Mouse (Mus musculus) lung, embryonic 14.5 days (tissue): ENCODE results near the gene Crybg1. TPM values are rescaled to one million over a fixed set of nuclear protein-coding genes. Genes with fewer than 3 reads are reported as not detected.
A peak's percentile ranks its signal among the peaks of the same experiment; 100 is the strongest.

Source experiments
- ATAC-seq: fragments of 200-750 bp; cut with Nextera tagmentation; 2 replicates; pipeline ENCODE4 v1.8.0; 2017; ENCODE audit warnings: mild to moderate bottlenecking, moderate TSS enrichment, moderate library complexity; ENCODE audit not compliant: insufficient read depth
- DNase-seq: peaks from one replicate; pipeline ENCODE4 v3.0.0-alpha.2; 2015
- H3K27ac ChIP-seq: fragments of 300-500 bp; sonication (generic); 2 replicates; pipeline ENCODE4 v1.5.1; 2014; ENCODE audit warnings: low read depth, mild to moderate bottlenecking, moderate library complexity
- H3K27me3 ChIP-seq: fragments of 300-500 bp; sonication (generic); 2 replicates; pipeline ENCODE4 v1.6.1; 2014; ENCODE audit warnings: low read length, control low read depth; ENCODE audit not compliant: insufficient read depth
- H3K36me3 ChIP-seq: fragments of 300-500 bp; sonication (generic); 2 replicates; pipeline ENCODE4 v1.6.1; 2014; ENCODE audit warnings: control low read depth; ENCODE audit not compliant: insufficient read depth
- H3K4me1 ChIP-seq: fragments of 300-500 bp; sonication (generic); 2 replicates; pipeline ENCODE4 v1.6.1; 2014; ENCODE audit warnings: antibody characterized with exemption, control low read depth; ENCODE audit not compliant: insufficient read depth
- H3K4me2 ChIP-seq: fragments of 300-500 bp; sonication (generic); 2 replicates; pipeline ENCODE4 v1.6.1; 2014; ENCODE audit warnings: mild to moderate bottlenecking
- H3K4me3 ChIP-seq: fragments of 300-500 bp; sonication (generic); 2 replicates; pipeline ENCODE4 v1.5.1; 2014; ENCODE audit warnings: low read depth, low read length
- H3K9ac ChIP-seq: fragments of 300-500 bp; sonication (generic); 2 replicates; pipeline ENCODE4 v1.6.1; 2014
- H3K9me3 ChIP-seq: fragments of 300-500 bp; sonication (generic); 2 replicates; pipeline ENCODE4 v1.6.1; 2016; ENCODE audit warnings: low read depth, low read length, control low read depth
- CTCF ChIP-seq: IDR thresholded peaks from 2 replicates; pipeline ENCODE4 v1.5.1; 2016; ENCODE audit warnings: antibody characterized with exemption, low read depth
- WGBS: fragments of 180-500 bp; shearing (Covaris S2); extraction: QIAGEN DNeasy Blood & Tissue Kit; methylation state at CpG from one replicate; pipeline ENCODE4 v1.1.7; 2014; 5-methylcytosine and 5-hydroxymethylcytosine counted together
- polyA plus RNA-seq: library from polyadenylated mRNA; unstranded; fragments of >200 nt; fragmentation: Nextera tagmentation; extraction: Ambion mirVana; gene quantifications from 2 replicates; pipeline ENCODE4 v1.2.1, GENCODE M21; 2014

The Crybg1 gene
- polyA plus RNA-seq, 1 experiment from 2014 or later: 0.22 TPM

DNA sequence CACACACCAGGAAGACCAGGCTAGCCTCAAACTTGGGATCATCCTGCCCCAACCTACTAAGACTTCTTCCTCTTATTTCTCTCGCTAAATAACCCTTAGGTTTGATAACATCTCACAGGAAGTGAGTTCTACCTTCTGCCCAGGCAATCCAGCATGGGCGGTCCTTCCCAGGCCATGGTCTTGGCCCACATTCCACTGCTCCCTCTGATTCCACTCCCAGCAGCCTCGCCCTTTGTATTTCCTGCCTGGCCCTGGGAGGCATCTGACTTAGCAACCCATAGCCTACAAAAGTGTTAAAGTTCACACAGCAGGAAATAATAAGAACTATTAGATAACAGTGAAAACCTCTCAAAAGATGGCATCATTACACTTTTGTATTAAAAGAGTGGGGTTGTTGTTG lies 171.3 kb downstream of the Crybg1 start:
- Histone ChIP-seq H3K27ac (no peak overlapping the region), H3K4me2 (no peak overlapping the region), H3K9me3 (no peaks in the 10 kb centered on the region), H3K36me3 (no peaks in the 10 kb centered on the region), H3K4me1 (no peaks in the 10 kb centered on the region), H3K4me3 (no peak overlapping the region), H3K27me3 (no peaks in the 10 kb centered on the region), H3K9ac (no peak overlapping the region)
- no peak for ATAC-seq
- 51% methylated on average over 3 of the region's 3 CpGs for WGBS
- no peak for DNase-seq
- TF ChIP-seq CTCF: no peak

DNA sequence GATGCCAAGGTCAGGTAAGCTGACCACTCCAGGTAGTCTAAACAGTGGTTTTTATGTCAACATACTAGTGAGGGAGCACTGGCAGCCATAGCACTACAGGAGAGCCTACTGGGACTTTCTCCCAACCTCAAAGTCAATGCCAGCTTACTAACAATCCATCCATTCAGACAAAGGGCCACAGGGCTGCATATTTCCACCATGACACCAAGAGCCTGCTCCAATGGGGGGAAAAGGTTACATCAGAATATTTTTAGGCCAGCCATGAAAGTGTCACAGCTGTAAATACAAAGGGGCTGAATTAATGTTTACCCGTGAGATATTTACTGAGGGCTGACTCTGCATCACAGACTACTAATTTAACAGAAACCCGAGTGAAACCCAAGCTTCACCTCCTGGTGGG lies 175.4 kb downstream of the Crybg1 start:
- no peak for ATAC-seq
- 54% methylated on average over 2 of the region's 2 CpGs for WGBS

DNA sequence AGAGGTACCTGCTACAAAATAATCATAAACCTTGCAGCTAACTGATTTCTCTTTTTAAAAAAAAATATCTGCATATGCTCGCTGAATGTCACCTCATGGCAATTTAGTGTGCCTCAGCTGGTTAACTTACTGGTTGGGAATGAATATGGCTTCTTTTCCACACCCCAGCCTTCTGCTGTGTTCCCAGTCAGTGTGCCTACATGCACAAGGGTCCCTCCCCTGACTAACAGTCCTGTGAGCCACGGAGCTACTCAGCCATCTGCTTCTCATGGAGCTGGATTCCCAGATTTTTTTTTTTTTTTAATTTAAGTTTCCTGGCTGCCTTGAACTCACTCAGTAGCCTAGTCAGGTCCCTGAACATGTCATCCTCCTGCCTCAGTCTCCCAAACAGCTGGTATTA lies 183.7 kb downstream of the Crybg1 start:
- TF ChIP-seq CTCF: no peak
- no peaks in the 10 kb centered on the region for H3K36me3 ChIP-seq
- 54% methylated on average over 2 of the region's 2 CpGs for WGBS
- H3K4me1 ChIP-seq: no peaks in the 10 kb centered on the region
- H3K4me3 ChIP-seq: no peak overlapping the region
- H3K9me3 ChIP-seq: no peaks in the 10 kb centered on the region
- H3K9ac ChIP-seq: no peak overlapping the region
- no peak for DNase-seq
- ATAC-seq: no peak
- no peaks in the 10 kb centered on the region for H3K27me3 ChIP-seq
- no peak overlapping the region for H3K27ac ChIP-seq
- H3K4me2 ChIP-seq: no peak overlapping the region

More for the DNA sequence above, 175.4 kb downstream of the Crybg1 start:
- Histone ChIP-seq H3K4me3 (no peak overlapping the region), H3K9me3 (no peaks in the 10 kb centered on the region), H3K4me2 (no peak overlapping the region), H3K36me3 (no peaks in the 10 kb centered on the region), H3K9ac (no peak overlapping the region), H3K4me1 (no peaks in the 10 kb centered on the region), H3K27me3 (no peaks in the 10 kb centered on the region), H3K27ac (no peak overlapping the region)
- TF ChIP-seq CTCF: no peak
- no peak for DNase-seq

GRCm38 (mm10) chr10:43953942-43954341 lies 194.7 kb downstream of the Crybg1 start:
- no peak overlapping the region for H3K4me3 ChIP-seq
- TF ChIP-seq CTCF: peak; percentile 94
- ATAC-seq: peak; percentile 56; the same call in 1 of the 2 replicates

GRCm38 (mm10) chr10:43945435-43945834 lies 203.2 kb downstream of the Crybg1 start:
- no peaks in the 10 kb centered on the region for H3K27me3 ChIP-seq
- no peak overlapping the region for H3K4me2 ChIP-seq
- H3K9ac ChIP-seq: no peak overlapping the region
- WGBS: 67% methylated on average over 4 of the region's 4 CpGs
- H3K27ac ChIP-seq: no peak overlapping the region
- ATAC-seq: no peak
- no peaks in the 10 kb centered on the region for H3K4me1 ChIP-seq
- TF ChIP-seq CTCF: no peak
- no peaks in the 10 kb centered on the region for H3K9me3 ChIP-seq
- H3K36me3 ChIP-seq: no peaks in the 10 kb centered on the region
- DNase-seq: no peak
- H3K4me3 ChIP-seq: no peak overlapping the region

More at GRCm38 (mm10) chr10:43953942-43954341, 194.7 kb downstream of the Crybg1 start:
- Histone ChIP-seq H3K27ac (no peak overlapping the region), H3K27me3 (no peaks in the 10 kb centered on the region), H3K4me1 (no peaks in the 10 kb centered on the region), H3K9me3 (no peaks in the 10 kb centered on the region), H3K36me3 (no peaks in the 10 kb centered on the region), H3K9ac (no peak overlapping the region), H3K4me2 (no peak overlapping the region)
- peak; percentile 91 for DNase-seq

DNA sequence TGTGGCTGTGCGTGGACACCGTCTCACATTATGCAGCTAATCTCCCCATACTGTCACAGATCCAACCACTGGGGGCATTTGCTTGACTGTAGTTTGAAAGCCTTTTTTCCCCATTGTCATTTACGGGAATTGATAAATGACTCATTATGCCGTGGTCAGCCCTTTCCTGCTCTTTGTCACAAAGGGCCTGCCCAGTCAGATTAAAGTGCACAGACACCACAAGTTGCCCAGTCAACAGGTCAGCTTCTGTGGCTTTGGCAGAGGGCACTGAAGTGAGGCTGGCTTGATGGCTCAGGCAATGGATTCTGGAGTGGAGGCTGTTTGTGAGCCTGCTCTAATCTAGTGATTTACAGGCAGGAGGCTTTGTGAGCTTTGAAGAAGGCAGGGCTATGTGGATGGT lies 204.9 kb downstream of the Crybg1 start:
- 57% methylated on average over 4 of the region's 4 CpGs for WGBS
- Histone ChIP-seq H3K27ac (no peak overlapping the region), H3K9ac (no peak overlapping the region), H3K4me1 (no peaks in the 10 kb centered on the region), H3K9me3 (no peaks in the 10 kb centered on the region), H3K4me2 (no peak overlapping the region), H3K4me3 (no peak overlapping the region), H3K36me3 (0 out of 2 replicates have a peak, but pooled peaks cover 7% of the 10 kb centered on the region), H3K27me3 (no peaks in the 10 kb centered on the region)
- ATAC-seq (no peak), DNase-seq (peak; percentile 9)
- TF ChIP-seq CTCF: no peak

DNA sequence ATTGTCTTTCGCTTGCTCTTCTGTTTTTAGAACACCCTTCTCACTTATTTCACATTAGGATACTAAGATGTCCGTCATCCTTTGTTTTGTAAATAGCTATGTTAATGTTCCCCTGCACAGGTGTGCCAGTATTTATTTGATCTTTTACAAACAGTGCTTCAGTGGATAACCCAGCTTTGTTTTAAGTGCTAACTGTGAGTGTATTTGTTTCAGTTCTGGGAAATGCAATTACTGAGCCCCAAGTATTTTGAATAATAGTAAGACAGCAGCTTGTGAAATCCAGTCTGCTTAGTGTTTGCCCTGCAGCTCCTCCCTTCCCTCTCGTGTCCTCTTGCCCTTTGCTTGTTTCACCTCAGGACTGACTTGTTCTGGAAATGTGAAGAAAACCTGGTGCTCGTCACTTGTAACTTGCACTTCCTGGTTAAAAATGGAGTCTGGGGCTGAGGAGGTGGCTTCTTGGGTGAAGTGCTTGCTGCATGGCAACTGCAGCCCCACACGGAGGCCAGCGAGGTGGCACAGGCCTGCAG lies 209.5 kb downstream of the Crybg1 start:
- no peaks in the 10 kb centered on the region for H3K4me1 ChIP-seq
- no peak overlapping the region for H3K9ac ChIP-seq
- 0 out of 2 replicates have a peak, but pooled peaks cover 7% of the 10 kb centered on the region for H3K36me3 ChIP-seq
- no peak overlapping the region for H3K4me3 ChIP-seq
- no peak overlapping the region for H3K4me2 ChIP-seq
- no peaks in the 10 kb centered on the region for H3K27me3 ChIP-seq
- no peak for TF ChIP-seq CTCF
- H3K27ac ChIP-seq: no peak overlapping the region
- ATAC-seq (no peak), DNase-seq (no peak)
- WGBS: 72% methylated on average over 6 of the region's 6 CpGs
- H3K9me3 ChIP-seq: no peaks in the 10 kb centered on the region
